Mouse (Mus musculus): Measurements from ENCODE around the gene Krt17. TPM values are rescaled to one million over a fixed set of nuclear protein-coding genes. Genes with fewer than 3 reads are reported as not detected.

The Krt17 gene
- not detected for polyA plus RNA-seq (2017; shearing (Covaris generic))

GRCm38 (mm10) chr11:100260514-100261234 is at the start of gene Krt17:
TSS of gene Krt17 (minus strand) at chr11:100261029.

GRCm38 (mm10) chr11:100269821-100270332 is 9.0 kb upstream of the Krt17 start, which contains the start of gene Krt42:
TSS of gene Krt42 (minus strand) at chr11:100269871.

DNA sequence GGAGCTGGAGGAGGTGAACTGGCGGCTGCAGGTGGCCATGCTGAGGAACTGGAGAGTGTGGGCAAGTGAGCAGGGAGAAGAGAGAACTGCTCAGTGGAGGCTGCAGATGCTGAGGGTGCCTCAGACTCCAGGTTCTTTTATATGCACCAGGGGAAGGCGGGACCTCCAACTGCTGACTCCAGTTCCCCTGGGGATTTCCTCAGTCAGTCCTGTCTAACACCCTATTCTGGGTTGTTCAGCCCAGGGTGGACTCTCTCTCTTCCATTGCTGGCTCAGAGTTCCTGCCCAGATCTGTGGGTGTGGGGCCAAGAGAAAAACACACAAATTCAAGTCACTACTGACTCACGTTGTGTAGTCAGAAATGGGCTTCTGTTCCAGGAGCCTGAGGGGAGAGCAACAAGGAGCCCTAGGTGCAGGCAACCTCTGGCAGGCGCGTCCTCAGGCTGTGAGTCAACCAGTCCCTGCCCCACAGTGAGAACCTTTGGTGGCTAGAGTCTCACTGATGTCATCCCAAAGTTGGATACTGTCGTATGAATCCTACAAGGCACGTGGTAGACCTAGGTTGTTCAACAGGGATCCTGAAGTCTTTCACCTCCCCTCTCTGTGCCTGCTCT is 11.9 kb downstream of the Krt17 start, which contains the start of gene Krt16:
Gene Krt16 (minus strand): TSS at position 51 of the 614 bp plus-strand sequence.

DNA sequence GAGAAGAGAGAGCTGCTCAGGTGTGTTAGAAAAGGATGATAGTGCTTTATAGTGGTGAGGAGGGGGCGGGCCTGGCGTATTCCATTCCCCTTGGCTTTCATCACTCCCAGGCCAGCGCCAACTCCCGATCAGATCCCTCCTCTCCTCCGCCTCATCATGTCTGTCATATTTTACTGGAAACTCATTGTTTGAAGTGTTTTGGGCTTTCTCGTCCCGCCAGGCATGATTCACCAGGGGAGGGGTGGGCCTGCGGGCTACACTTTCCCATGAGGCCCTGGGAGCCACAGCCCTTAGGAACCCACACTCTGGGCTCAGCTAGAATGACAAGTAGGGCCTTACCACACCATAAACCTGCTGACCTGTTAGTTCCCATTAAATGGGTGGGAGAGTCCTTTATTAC is 53.3 kb downstream of the Krt17 start, which contains the start of gene Krt14:
Gene Krt14 (minus strand): TSS at position 51 of the 400 bp plus-strand sequence.

Other genes starting within 250 kb of the Krt17 start
- gene Krt33a, start 244.8 kb downstream of the Krt17 start, polyA plus RNA-seq (2017; shearing (Covaris generic)): not detected
- gene Krt33b, start 231.2 kb downstream of the Krt17 start, polyA plus RNA-seq (2017; shearing (Covaris generic)): not detected
- gene Krt34, start 219.5 kb downstream of the Krt17 start, polyA plus RNA-seq (2017; shearing (Covaris generic)): 0.32 TPM
- gene Krt31, start 210.5 kb downstream of the Krt17 start, polyA plus RNA-seq (2017; shearing (Covaris generic)): not detected
- not detected for gene Krt32, start 172.8 kb downstream of the Krt17 start, polyA plus RNA-seq (2017; shearing (Covaris generic))
- gene Krt35, start 164.8 kb downstream of the Krt17 start, polyA plus RNA-seq (2017; shearing (Covaris generic)): not detected
- gene Krt36, start 155.4 kb downstream of the Krt17 start, polyA plus RNA-seq (2017; shearing (Covaris generic)): not detected
- gene Krt13, start 139.5 kb downstream of the Krt17 start, polyA plus RNA-seq (2017; shearing (Covaris generic)): not detected
- not detected for gene Krt15, start 125.1 kb downstream of the Krt17 start, polyA plus RNA-seq (2017; shearing (Covaris generic))
- 0.74 TPM for gene Krt19, start 112.4 kb downstream of the Krt17 start, polyA plus RNA-seq (2017; shearing (Covaris generic))
- not detected for gene Krt9, start 67.8 kb downstream of the Krt17 start, polyA plus RNA-seq (2017; shearing (Covaris generic))
- not detected for gene Krt14, start 53.5 kb downstream of the Krt17 start, polyA plus RNA-seq (2017; shearing (Covaris generic))
- gene Krt16, start 12.1 kb downstream of the Krt17 start, polyA plus RNA-seq (2017; shearing (Covaris generic)): 0.40 TPM
- gene Krt42, start 8.8 kb upstream of the Krt17 start, polyA plus RNA-seq (2017; shearing (Covaris generic)): not detected
- 4,724 TPM for gene Eif1, start 58.9 kb upstream of the Krt17 start, polyA plus RNA-seq (2017; shearing (Covaris generic))
- gene Gast, start 73.4 kb upstream of the Krt17 start, polyA plus RNA-seq (2017; shearing (Covaris generic)): not detected
- 1.8 TPM for gene Hap1, start 95.1 kb upstream of the Krt17 start, polyA plus RNA-seq (2017; shearing (Covaris generic))
- 3.7 TPM for gene Jup, start 136.7 kb upstream of the Krt17 start, polyA plus RNA-seq (2017; shearing (Covaris generic))
- gene P3h4, start 153.8 kb upstream of the Krt17 start, polyA plus RNA-seq (2017; shearing (Covaris generic)): not detected
- gene Fkbp10, start 154.7 kb upstream of the Krt17 start, polyA plus RNA-seq (2017; shearing (Covaris generic)): not detected
- gene Nt5c3b, start 180.8 kb upstream of the Krt17 start, polyA plus RNA-seq (2017; shearing (Covaris generic)): 86.0 TPM
- gene Klhl10, start 180.9 kb upstream of the Krt17 start, polyA plus RNA-seq (2017; shearing (Covaris generic)): not detected
- gene Klhl11, start 211.7 kb upstream of the Krt17 start, polyA plus RNA-seq (2017; shearing (Covaris generic)): 5.5 TPM